Comparison of ENCODE assay signal across 8 mouse cellular contexts in the genomic region with DNA sequence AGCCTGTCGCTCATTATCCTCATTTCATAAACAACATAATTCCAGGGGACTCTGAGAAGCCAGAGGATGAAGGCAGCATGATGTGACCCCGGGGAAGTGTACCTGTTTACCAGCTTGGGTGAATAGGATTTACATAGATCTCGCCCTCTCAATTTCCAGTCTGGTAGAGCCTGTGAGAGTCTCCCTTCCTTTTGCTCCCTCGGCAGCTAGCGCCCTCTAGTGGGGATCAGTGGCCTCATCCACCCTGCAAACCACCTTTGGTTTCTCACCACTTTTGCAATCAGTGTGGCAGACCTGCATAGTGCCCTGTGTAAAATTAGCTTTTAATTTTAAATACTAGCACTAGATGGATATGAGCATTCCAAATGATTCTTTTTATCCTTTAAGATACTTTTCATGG.
DNase-seq lines count a peak whose midpoint lies in the region; TF ChIP-seq lines count a peak whose summit lies in the region.

No protein-coding gene starts in this region.

- peak; percentile 68 for DNase-seq in gastrocnemius, adult 2 months
- no peak for DNase-seq in gastrocnemius, postnatal 25 days
- peak; percentile 26 for DNase-seq in ovary, postnatal 14 days (ENCODE audit: low spot score)
- DNase-seq in ovary, postnatal 10 days (ENCODE audit: low spot score), result no peak
- peak; percentile 49 for DNase-seq in gastrocnemius, postnatal 14 days
- DNase-seq in lung, postnatal 36 days, result peak; percentile 57
- DNase-seq in thymus, postnatal 36 days, result peak; percentile 36 to 54

- peak; percentile 91 for TF ChIP-seq CTCF in gastrocnemius, adult 2 months (IDR thresholded peaks at IDR 0.05)
- peak; percentile 77 for TF ChIP-seq CTCF in bone marrow macrophage, adult 2 months (IDR thresholded peaks at IDR 0.05; ENCODE audit: low read depth, low read length)

- no peak for TF ChIP-seq POLR2A in bone marrow macrophage, adult 2 months (IDR thresholded peaks at IDR 0.05; ENCODE audit: borderline replicate concordance, low read depth, low read length)

- H3K4me1 ChIP-seq in bone marrow macrophage, adult 2 months (ENCODE audit: control insufficient read depth, insufficient read depth, low read length), result no peaks in the 10 kb centered on the region

- intact Hi-C loops in gastrocnemius, adult 2 months (cut with DNase I), result loop anchor here (2.0 to 5.0 kb wide), 2 partner anchors 165 to 236 kb away; no protein-coding TSS in a partner anchor
- intact Hi-C loops in gastrocnemius, postnatal 14 days (cut with DNase I; ENCODE audit: low total_unique reads), result loop anchor here (10.0 kb wide), 1 partner anchor 167 kb away; no protein-coding TSS in a partner anchor

- no peak overlapping the region for H3K4me3 ChIP-seq in gastrocnemius, adult 2 months
- H3K4me3 ChIP-seq in bone marrow macrophage, adult 2 months (ENCODE audit: insufficient read depth, low read length), result no peak overlapping the region

- no peak overlapping the region for H3K27ac ChIP-seq in gastrocnemius, adult 2 months
- no peak overlapping the region for H3K27ac ChIP-seq in bone marrow macrophage, adult 2 months (ENCODE audit: insufficient read depth, low read depth, low read length)

Comparison
In these comparisons a context has a peak if more than half of its experiments do, and no peak if none do; other contexts are left out.
1. DNase-seq: peak in gastrocnemius, adult 2 months (single experiment), ovary, postnatal 14 days (single experiment), gastrocnemius, postnatal 14 days (single experiment), lung, postnatal 36 days (single experiment) and thymus, postnatal 36 days (2 of 2); none in gastrocnemius, postnatal 25 days (single experiment) and ovary, postnatal 10 days (single experiment).